Mouse (Mus musculus) forebrain, embryonic 14.5 days (tissue): Measurements from ENCODE around the gene Cat. TPM values are rescaled to one million over a fixed set of nuclear protein-coding genes. Genes with fewer than 3 reads are reported as not detected.

Source experiments
- ATAC-seq: fragments of 200-750 bp; cut with Nextera tagmentation; 2 replicates; pipeline ENCODE4 v1.8.0; 2017; ENCODE audit warnings: mild to moderate bottlenecking, moderate library complexity
- DNase-seq: peaks from one replicate; pipeline ENCODE4 v3.0.0-alpha.2; 2015; ENCODE audit warnings: low spot score
- H3K27ac ChIP-seq: fragments of 300-500 bp; sonication (generic); 2 replicates; pipeline ENCODE4 v1.5.1; 2014; ENCODE audit warnings: low read depth, mild to moderate bottlenecking, control low read depth, low read length, moderate library complexity
- H3K27me3 ChIP-seq: fragments of 300-500 bp; sonication (generic); replicated peaks from 2 replicates; pipeline ENCODE4 v1.6.1; 2014; ENCODE audit warnings: low read length, control low read depth, mixed read lengths; ENCODE audit not compliant: control insufficient read depth, insufficient read depth
- H3K36me3 ChIP-seq: fragments of 300-500 bp; sonication (generic); 2 replicates; pipeline ENCODE4 v1.6.1; 2014; ENCODE audit warnings: low read length, control low read depth; ENCODE audit not compliant: control insufficient read depth, insufficient read depth
- H3K4me1 ChIP-seq: fragments of 300-500 bp; sonication (generic); 2 replicates; pipeline ENCODE4 v1.6.1; 2014; ENCODE audit warnings: antibody characterized with exemption, low read length, control low read depth; ENCODE audit not compliant: control insufficient read depth, insufficient read depth
- H3K4me2 ChIP-seq: fragments of 300-500 bp; sonication (generic); 2 replicates; pipeline ENCODE4 v1.6.1; 2014; ENCODE audit warnings: mild to moderate bottlenecking, control low read depth, low read length
- H3K4me3 ChIP-seq: fragments of 300-500 bp; sonication (generic); 2 replicates; pipeline ENCODE4 v1.5.1; 2014; ENCODE audit warnings: low read depth, low read length, control low read depth
- H3K9ac ChIP-seq: fragments of 300-500 bp; sonication (generic); 2 replicates; pipeline ENCODE4 v1.6.1; 2014; ENCODE audit warnings: mild to moderate bottlenecking, low read length, control low read depth, moderate library complexity
- H3K9me3 ChIP-seq: fragments of 300-500 bp; sonication (generic); replicated peaks from 2 replicates; pipeline ENCODE4 v1.6.1; 2016; ENCODE audit warnings: low read length, control low read depth, mixed read lengths; ENCODE audit not compliant: control insufficient read depth
- WGBS: fragments of 180-500 bp; shearing (Covaris S2); extraction: QIAGEN DNeasy Blood & Tissue Kit; methylation state at CpG from one replicate; pipeline ENCODE4 v1.1.7; 2014; 5-methylcytosine and 5-hydroxymethylcytosine counted together
- polyA plus RNA-seq: library from polyadenylated mRNA; unstranded; fragments of >200 nt; fragmentation: Nextera tagmentation; extraction: Ambion mirVana; gene quantifications from 2 replicates; pipeline ENCODE4 v1.2.1, GENCODE M21; 2014

The Cat gene
- polyA plus RNA-seq, 1 experiment from 2014 or later, result 81.9 TPM

DNA sequence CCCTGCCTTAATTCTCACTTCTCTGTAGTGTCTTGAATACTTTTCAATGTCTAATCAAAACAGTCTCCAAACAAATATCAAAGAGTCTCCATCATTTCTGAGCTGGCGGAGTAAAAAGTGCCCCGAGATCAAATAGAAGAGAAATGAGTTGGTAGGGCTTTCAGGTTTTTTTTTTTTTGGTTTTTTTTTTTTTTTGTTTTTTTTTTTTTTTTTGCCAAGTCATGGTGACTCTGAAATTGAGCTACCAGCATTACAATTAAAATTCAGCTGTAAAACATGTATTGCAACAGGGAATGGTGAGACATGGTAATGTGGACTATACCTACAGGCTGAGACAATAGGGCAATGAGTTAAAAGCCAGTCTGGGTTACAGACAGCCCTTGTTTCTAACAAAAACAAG lies 21.0 kb upstream of the Cat start:
- H3K27ac ChIP-seq, result no peak overlapping the region
- no peak for DNase-seq
- ATAC-seq, result no peak
- 98% methylated on average over 2 of the region's 2 CpGs for WGBS
- H3K36me3 ChIP-seq, result no peaks in the 10 kb centered on the region
- H3K27me3 ChIP-seq, result no peaks in the 10 kb centered on the region
- no peak overlapping the region for H3K4me2 ChIP-seq
- no peaks in the 10 kb centered on the region for H3K9me3 ChIP-seq
- no peaks in the 10 kb centered on the region for H3K4me1 ChIP-seq
- no peak overlapping the region for H3K9ac ChIP-seq
- H3K4me3 ChIP-seq, result no peak overlapping the region

DNA sequence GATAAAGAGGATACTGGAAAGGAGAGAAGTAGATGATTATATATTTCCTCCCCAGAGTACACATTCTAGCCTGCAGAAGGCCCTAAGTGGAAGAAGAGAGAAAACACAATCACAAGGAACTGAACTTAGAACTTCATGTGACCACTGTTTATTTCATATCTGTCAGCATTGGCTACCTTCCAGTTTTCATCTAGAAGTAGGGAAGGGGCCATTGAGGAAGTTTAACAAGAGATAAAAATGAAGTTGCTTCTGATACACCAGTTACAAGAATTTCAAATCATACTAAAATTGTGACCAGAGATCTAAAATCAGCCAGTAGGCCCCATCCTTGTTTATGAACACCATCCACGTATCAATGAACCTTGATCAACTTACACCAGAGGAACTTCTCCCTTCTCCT lies 19.5 kb upstream of the Cat start:
- no peak overlapping the region for H3K9ac ChIP-seq
- H3K36me3 ChIP-seq, result no peaks in the 10 kb centered on the region
- H3K9me3 ChIP-seq, result no peaks in the 10 kb centered on the region
- H3K27ac ChIP-seq, result no peak overlapping the region
- no peak overlapping the region for H3K4me3 ChIP-seq
- 93% methylated on average over 1 of the region's 1 CpGs for WGBS
- no peak overlapping the region for H3K4me2 ChIP-seq
- no peaks in the 10 kb centered on the region for H3K27me3 ChIP-seq
- no peaks in the 10 kb centered on the region for H3K4me1 ChIP-seq
- DNase-seq (no peak), ATAC-seq (no peak)

- DNase-seq, result no peak
- no peaks in the 10 kb centered on the region for H3K9me3 ChIP-seq
- 74% methylated on average over 2 of the region's 2 CpGs for WGBS
- no peaks in the 10 kb centered on the region for H3K4me1 ChIP-seq
- H3K4me2 ChIP-seq, result no peak overlapping the region
- no peaks in the 10 kb centered on the region for H3K36me3 ChIP-seq
- no peak overlapping the region for H3K4me3 ChIP-seq
- no peaks in the 10 kb centered on the region for H3K27me3 ChIP-seq
- H3K27ac ChIP-seq, result no peak overlapping the region
- no peak for ATAC-seq
- no peak overlapping the region for H3K9ac ChIP-seq
These were observed 15.8 kb upstream of the Cat start for GRCm38 (mm10) chr2:103500769-103501168.

GRCm38 (mm10) chr2:103495633-103496418 lies 10.9 kb upstream of the Cat start:
- no peaks in the 10 kb centered on the region for H3K27me3 ChIP-seq
- H3K4me1 ChIP-seq, result no peaks in the 10 kb centered on the region
- H3K9ac ChIP-seq, result no peak overlapping the region
- no peak overlapping the region for H3K4me3 ChIP-seq
- no peak overlapping the region for H3K4me2 ChIP-seq
- no peaks in the 10 kb centered on the region for H3K36me3 ChIP-seq
- H3K27ac ChIP-seq, result no peak overlapping the region
- no peaks in the 10 kb centered on the region for H3K9me3 ChIP-seq
- no peak for DNase-seq
- WGBS, result 93% methylated on average over 6 of the region's 6 CpGs
- no peak for ATAC-seq

DNA sequence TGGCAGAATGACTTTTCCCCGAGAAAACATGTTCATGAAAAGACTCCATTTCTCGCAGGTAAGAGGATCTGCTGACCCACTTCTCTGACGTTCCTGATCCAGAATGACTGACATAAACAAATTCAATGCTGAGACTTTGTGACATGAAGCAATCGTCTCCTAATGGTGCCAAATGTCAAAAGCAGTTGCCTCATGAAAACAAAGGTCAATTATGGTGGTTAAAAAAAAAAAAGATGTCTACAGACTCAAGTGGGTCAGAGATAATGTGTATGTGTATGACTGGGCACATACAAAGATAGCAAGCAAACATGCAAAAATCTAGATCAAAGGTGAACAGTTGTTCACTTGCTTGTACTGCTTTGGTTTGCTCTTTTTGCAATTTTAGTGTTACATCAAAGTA lies 8.9 kb upstream of the Cat start:
- no peaks in the 10 kb centered on the region for H3K9me3 ChIP-seq
- no peak for DNase-seq
- no peak overlapping the region for H3K4me2 ChIP-seq
- no peaks in the 10 kb centered on the region for H3K36me3 ChIP-seq
- no peak overlapping the region for H3K9ac ChIP-seq
- H3K27ac ChIP-seq, result no peak overlapping the region
- ATAC-seq, result no peak
- H3K4me3 ChIP-seq, result no peak overlapping the region
- H3K27me3 ChIP-seq, result no peaks in the 10 kb centered on the region
- 62% methylated on average over 4 of the region's 4 CpGs for WGBS
- H3K4me1 ChIP-seq, result no peaks in the 10 kb centered on the region

DNA sequence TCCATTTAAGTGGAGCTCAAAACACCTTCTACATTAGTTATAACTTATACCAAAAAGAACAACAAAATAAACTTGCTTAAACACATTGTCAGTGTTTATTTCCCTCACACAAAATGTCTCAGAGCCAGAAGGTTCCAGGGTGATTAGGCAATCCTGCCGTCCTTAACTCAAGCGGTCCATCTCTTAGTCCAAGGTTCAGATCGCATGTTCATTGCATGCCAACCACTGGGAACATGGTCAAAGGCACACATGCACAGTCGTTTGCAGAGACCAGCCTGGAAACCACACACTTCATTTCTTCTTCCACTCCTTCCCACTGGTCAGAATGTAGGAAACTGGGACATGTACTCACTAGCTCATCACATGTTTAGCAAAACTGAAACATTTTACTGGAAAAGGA lies 7.6 kb upstream of the Cat start:
- Histone ChIP-seq H3K27ac (no peak overlapping the region), H3K36me3 (no peaks in the 10 kb centered on the region), H3K4me2 (no peak overlapping the region), H3K9me3 (no peaks in the 10 kb centered on the region), H3K4me3 (no peak overlapping the region), H3K9ac (no peak overlapping the region), H3K4me1 (no peaks in the 10 kb centered on the region), H3K27me3 (no peaks in the 10 kb centered on the region)
- DNase-seq (no peak), ATAC-seq (no peak)
- WGBS, result 88% methylated on average over 4 of the region's 4 CpGs

DNA sequence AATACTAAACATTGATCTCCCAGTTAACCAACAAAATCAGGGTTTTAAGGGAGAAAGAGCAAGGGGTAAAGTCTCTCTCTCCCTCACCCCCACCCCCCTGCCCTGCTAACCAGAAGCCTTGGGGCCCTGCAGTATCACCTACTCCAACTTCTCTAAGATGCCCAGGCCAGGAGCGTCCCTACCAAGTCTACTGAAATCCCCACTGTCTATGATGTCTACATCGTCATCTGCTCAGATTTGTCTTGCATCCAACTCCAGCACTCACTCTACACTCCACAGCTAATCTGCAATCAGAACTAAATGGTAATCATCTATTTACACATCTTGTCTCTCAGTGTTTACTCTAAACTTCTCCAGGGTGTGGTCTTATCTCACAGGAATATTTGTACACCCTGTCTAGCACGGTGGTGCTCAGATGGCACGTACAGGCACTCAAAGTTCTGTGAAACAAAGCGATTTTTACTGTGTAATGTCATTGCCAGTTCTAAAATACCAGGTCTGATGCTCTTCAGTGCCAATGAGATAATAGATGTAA lies 907 bp downstream of the Cat start:
- no peaks in the 10 kb centered on the region for H3K36me3 ChIP-seq
- no peaks in the 10 kb centered on the region for H3K9me3 ChIP-seq
- no peak for DNase-seq
- peaks cover 12% of the 10 kb centered on the region for H3K4me1 ChIP-seq
- no peaks in the 10 kb centered on the region for H3K27me3 ChIP-seq
- H3K4me3 ChIP-seq, result peak overlapping the region; percentile 75
- no peak overlapping the region for H3K27ac ChIP-seq
- no peak for ATAC-seq
- peak overlapping the region; percentile 74 for H3K4me2 ChIP-seq
- H3K9ac ChIP-seq, result peak overlapping the region; percentile 88
- WGBS, result 44% methylated on average over 5 of the region's 5 CpGs

DNA sequence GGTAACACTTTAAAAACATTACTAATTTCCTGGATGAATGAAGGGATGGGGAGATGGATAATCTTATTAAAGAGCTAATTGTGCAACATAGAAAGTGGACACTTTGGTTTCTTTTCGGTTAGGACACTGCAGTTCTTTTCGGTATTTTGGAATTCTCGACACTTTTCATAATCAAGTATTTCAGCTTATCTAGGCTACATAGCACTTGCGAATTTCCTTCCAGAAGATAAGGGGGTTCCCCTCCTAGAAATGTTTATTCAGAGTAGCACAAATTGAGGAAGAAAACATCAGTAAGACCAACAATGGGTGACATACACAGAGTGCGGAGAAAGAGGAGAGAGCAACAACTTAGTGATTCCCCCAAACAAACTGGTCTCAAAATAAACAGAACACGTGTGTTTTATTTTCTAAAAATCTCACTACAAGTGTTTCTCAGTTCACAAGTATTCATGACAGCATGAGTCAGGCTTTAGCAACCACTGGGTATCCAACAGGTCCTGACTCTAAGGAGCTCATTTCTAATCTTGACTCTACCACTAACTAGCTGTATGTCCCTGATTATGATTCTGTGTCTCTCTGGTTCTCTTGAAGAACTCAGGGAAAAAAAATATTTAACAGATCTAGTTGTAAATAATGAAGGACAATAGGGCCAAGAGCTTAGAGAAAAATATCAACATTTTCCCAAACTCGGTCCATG lies 1.5 kb downstream of the Cat start:
- Histone ChIP-seq H3K9ac (peak overlapping the region; percentile 88; the same call in 1 of the 2 replicates), H3K9me3 (no peaks in the 10 kb centered on the region), H3K4me3 (peak overlapping the region; percentile 75), H3K4me1 (peaks cover 12% of the 10 kb centered on the region), H3K36me3 (no peaks in the 10 kb centered on the region), H3K27me3 (no peaks in the 10 kb centered on the region), H3K27ac (no peak overlapping the region), H3K4me2 (peak overlapping the region; percentile 74)
- no peak for DNase-seq
- no peak for ATAC-seq
- 88% methylated on average over 7 of the region's 7 CpGs for WGBS
